Mouse (Mus musculus): ENCODE measurements at regions not wholly inside any gene's neighbourhood (a gene's known extent, or its start where the extent isn't known, plus 50 kb on each side); places are given as distances from the start of the nearest gene placed in this dataset.
A peak's percentile ranks its signal among the peaks of the same experiment; 100 is the strongest.

GRCm38 (mm10) chr12:25389202-25389601 is 292.3 kb upstream of the Id2 start:
- Histone ChIP-seq H3K9me3 (ENCODE audit: control insufficient read depth, low read length) (no peaks in the 10 kb centered on the region), H3K4me1 (ENCODE audit: control insufficient read depth, insufficient read depth, low read length) (no peaks in the 10 kb centered on the region), H3K9ac (ENCODE audit: low read depth, low read length) (no peak overlapping the region), H3K4me2 (replicated peaks; ENCODE audit: low read depth, low read length) (no peak overlapping the region), H3K27ac (ENCODE audit: low read depth, low read length) (no peak overlapping the region), H3K4me3 (ENCODE audit: low read length) (no peak overlapping the region), H3K27me3 (ENCODE audit: control insufficient read depth, insufficient read depth, low read length) (no peaks in the 10 kb centered on the region), H3K36me3 (ENCODE audit: control insufficient read depth, insufficient read depth, low read length) (no peaks in the 10 kb centered on the region)
- 66% methylated on average over 5 of the region's 5 CpGs for WGBS
- no peak for ATAC-seq (ENCODE audit: low FRiP score, low TSS enrichment)

- WGBS, result 48% methylated on average over 5 of the region's 5 CpGs
- H3K9ac ChIP-seq (ENCODE audit: low read depth, low read length), result no peak overlapping the region
These were observed 290.9 kb upstream of the Id2 start for GRCm38 (mm10) chr12:25387791-25388280.

GRCm38 (mm10) chr12:25382961-25383360 is 286.0 kb upstream of the Id2 start:
- Histone ChIP-seq H3K36me3 (ENCODE audit: control insufficient read depth, insufficient read depth, low read length) (no peaks in the 10 kb centered on the region), H3K27ac (ENCODE audit: low read depth, low read length) (no peak overlapping the region), H3K9me3 (ENCODE audit: control insufficient read depth, low read length) (no peaks in the 10 kb centered on the region), H3K4me3 (ENCODE audit: low read length) (no peak overlapping the region), H3K27me3 (ENCODE audit: control insufficient read depth, insufficient read depth, low read length) (no peaks in the 10 kb centered on the region), H3K4me1 (ENCODE audit: control insufficient read depth, insufficient read depth, low read length) (peaks cover 13% of the 10 kb centered on the region; the same call in 1 of the 2 replicates), H3K9ac (ENCODE audit: low read depth, low read length) (no peak overlapping the region), H3K4me2 (replicated peaks; ENCODE audit: low read depth, low read length) (no peak overlapping the region)
- WGBS, result 62% methylated on average over 6 of the region's 6 CpGs
- ATAC-seq (ENCODE audit: low FRiP score, low TSS enrichment), result no peak

More at GRCm38 (mm10) chr12:25387791-25388280, 290.9 kb upstream of the Id2 start:
- H3K27ac ChIP-seq (ENCODE audit: low read depth, low read length), result no peak overlapping the region
- H3K36me3 ChIP-seq (ENCODE audit: control insufficient read depth, insufficient read depth, low read length), result no peaks in the 10 kb centered on the region
- H3K4me1 ChIP-seq (ENCODE audit: control insufficient read depth, insufficient read depth, low read length), result no peaks in the 10 kb centered on the region
- H3K4me3 ChIP-seq (ENCODE audit: low read length), result no peak overlapping the region
- H3K9me3 ChIP-seq (ENCODE audit: control insufficient read depth, low read length), result no peaks in the 10 kb centered on the region
- H3K4me2 ChIP-seq (replicated peaks; ENCODE audit: low read depth, low read length), result no peak overlapping the region
- H3K27me3 ChIP-seq (ENCODE audit: control insufficient read depth, insufficient read depth, low read length), result no peaks in the 10 kb centered on the region
- ATAC-seq (ENCODE audit: low FRiP score, low TSS enrichment), result no peak

DNA sequence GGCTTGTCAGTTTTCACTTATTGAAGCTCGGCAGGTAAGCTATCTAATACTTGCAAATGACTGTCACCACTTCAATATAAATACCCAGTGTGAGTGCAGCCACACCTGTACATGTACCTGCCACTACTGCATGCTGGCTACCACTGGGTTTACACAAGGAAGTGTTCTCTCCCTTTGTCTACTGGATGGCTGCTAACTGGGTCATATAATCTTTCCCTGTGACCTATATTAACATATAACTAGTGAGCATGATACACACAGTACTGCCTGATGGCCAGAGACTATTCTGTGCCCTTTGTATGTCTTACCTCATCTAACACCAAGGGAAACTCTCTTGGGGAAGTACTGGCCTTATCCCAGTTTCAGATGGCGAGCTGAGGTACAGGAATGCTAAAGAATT is 285.5 kb upstream of the Id2 start:
- H3K9me3 ChIP-seq (ENCODE audit: control insufficient read depth, low read length), result no peaks in the 10 kb centered on the region
- 88% methylated on average over 2 of the region's 2 CpGs for WGBS
- H3K27me3 ChIP-seq (ENCODE audit: control insufficient read depth, insufficient read depth, low read length), result no peaks in the 10 kb centered on the region
- H3K36me3 ChIP-seq (ENCODE audit: control insufficient read depth, insufficient read depth, low read length), result no peaks in the 10 kb centered on the region
- ATAC-seq (ENCODE audit: low FRiP score, low TSS enrichment), result no peak
- no peak overlapping the region for H3K9ac ChIP-seq (ENCODE audit: low read depth, low read length)
- H3K4me3 ChIP-seq (ENCODE audit: low read length), result no peak overlapping the region
- H3K4me1 ChIP-seq (ENCODE audit: control insufficient read depth, insufficient read depth, low read length), result peaks cover 13% of the 10 kb centered on the region; the same call in 1 of the 2 replicates
- H3K4me2 ChIP-seq (replicated peaks; ENCODE audit: low read depth, low read length), result no peak overlapping the region
- H3K27ac ChIP-seq (ENCODE audit: low read depth, low read length), result no peak overlapping the region

- WGBS, result 12% methylated on average over 4 of the region's 4 CpGs
- ATAC-seq (ENCODE audit: low FRiP score, low TSS enrichment), result peak; percentile 79
- Histone ChIP-seq H3K4me2 (replicated peaks; ENCODE audit: low read depth, low read length) (no peak overlapping the region), H3K36me3 (ENCODE audit: control insufficient read depth, insufficient read depth, low read length) (no peaks in the 10 kb centered on the region), H3K4me3 (ENCODE audit: low read length) (no peak overlapping the region), H3K4me1 (ENCODE audit: control insufficient read depth, insufficient read depth, low read length) (peaks cover 14% of the 10 kb centered on the region; the same call in 1 of the 2 replicates), H3K27me3 (ENCODE audit: control insufficient read depth, insufficient read depth, low read length) (no peaks in the 10 kb centered on the region), H3K9ac (ENCODE audit: low read depth, low read length) (no peak overlapping the region), H3K27ac (ENCODE audit: low read depth, low read length) (peak overlapping the region; percentile 24; the same call in 1 of the 2 replicates), H3K9me3 (ENCODE audit: control insufficient read depth, low read length) (no peaks in the 10 kb centered on the region)
These were observed 284.7 kb upstream of the Id2 start for GRCm38 (mm10) chr12:25381619-25382018.

- Histone ChIP-seq H3K9me3 (ENCODE audit: control insufficient read depth, low read length) (no peaks in the 10 kb centered on the region), H3K36me3 (ENCODE audit: control insufficient read depth, insufficient read depth, low read length) (no peaks in the 10 kb centered on the region), H3K9ac (ENCODE audit: low read depth, low read length) (no peak overlapping the region), H3K27me3 (ENCODE audit: control insufficient read depth, insufficient read depth, low read length) (no peaks in the 10 kb centered on the region), H3K4me1 (ENCODE audit: control insufficient read depth, insufficient read depth, low read length) (peaks cover 17% of the 10 kb centered on the region; the same call in 1 of the 2 replicates), H3K4me2 (replicated peaks; ENCODE audit: low read depth, low read length) (no peak overlapping the region), H3K27ac (ENCODE audit: low read depth, low read length) (no peak overlapping the region), H3K4me3 (ENCODE audit: low read length) (no peak overlapping the region)
- 95% methylated on average over 3 of the region's 3 CpGs for WGBS
- no peak for ATAC-seq (ENCODE audit: low FRiP score, low TSS enrichment)
These were observed 283.1 kb upstream of the Id2 start for GRCm38 (mm10) chr12:25379996-25380395.

DNA sequence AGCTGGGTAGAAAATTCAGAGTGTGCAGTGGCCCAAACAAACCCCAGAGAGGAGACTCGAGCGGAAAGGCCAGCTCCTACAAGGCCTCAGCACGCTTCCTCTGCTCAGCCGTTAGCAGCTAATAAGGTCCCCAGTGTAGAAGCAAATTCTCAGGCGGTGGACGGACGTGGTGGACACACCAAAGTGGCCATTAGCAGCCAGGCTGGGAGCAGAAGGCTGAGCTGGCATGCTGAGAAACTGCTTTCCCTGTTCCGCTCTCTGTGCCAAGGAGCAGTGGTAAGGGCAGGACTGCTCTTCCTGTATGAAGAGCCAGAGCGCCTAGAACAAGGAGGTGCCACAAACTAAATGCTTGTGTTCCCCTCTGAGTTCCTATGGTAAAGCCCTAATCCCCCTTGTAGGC is 282.1 kb upstream of the Id2 start:
- no peaks in the 10 kb centered on the region for H3K27me3 ChIP-seq (ENCODE audit: control insufficient read depth, insufficient read depth, low read length)
- H3K4me3 ChIP-seq (ENCODE audit: low read length), result no peak overlapping the region
- no peaks in the 10 kb centered on the region for H3K36me3 ChIP-seq (ENCODE audit: control insufficient read depth, insufficient read depth, low read length)
- 70% methylated on average over 9 of the region's 9 CpGs for WGBS
- no peak overlapping the region for H3K27ac ChIP-seq (ENCODE audit: low read depth, low read length)
- H3K4me1 ChIP-seq (ENCODE audit: control insufficient read depth, insufficient read depth, low read length), result peaks cover 17% of the 10 kb centered on the region; the same call in 1 of the 2 replicates
- H3K9me3 ChIP-seq (ENCODE audit: control insufficient read depth, low read length), result no peaks in the 10 kb centered on the region
- no peak overlapping the region for H3K4me2 ChIP-seq (replicated peaks; ENCODE audit: low read depth, low read length)
- no peak overlapping the region for H3K9ac ChIP-seq (ENCODE audit: low read depth, low read length)
- ATAC-seq (ENCODE audit: low FRiP score, low TSS enrichment), result no peak

DNA sequence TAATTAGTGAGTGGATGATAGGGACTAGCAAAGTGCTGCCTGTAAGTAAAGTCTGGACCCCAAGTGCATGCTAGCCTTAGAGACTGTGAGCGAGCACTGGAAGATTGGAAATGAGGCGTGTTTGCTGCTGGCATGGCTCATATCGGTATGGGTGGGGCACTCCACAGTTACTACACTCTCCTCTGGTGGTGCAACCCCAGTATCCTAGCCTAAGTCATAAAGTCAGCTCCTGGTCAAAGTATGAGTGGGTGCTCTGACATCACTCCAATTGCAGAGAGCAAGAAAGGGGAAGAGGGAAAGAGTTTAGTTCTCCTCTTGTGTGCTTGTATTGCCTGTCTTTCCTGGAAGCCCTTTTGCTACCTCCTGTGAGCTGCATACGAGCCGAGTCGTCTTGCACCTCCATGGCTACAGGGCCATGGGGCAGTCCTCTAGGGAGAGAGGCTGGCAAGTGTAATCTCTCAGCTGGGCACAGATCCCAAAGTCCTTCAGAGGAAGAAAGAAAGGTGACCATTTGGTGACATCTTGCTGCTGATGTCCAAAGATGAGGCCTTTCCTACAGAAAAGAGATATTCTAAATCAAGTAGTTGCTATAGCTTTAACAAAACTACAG is 281.2 kb upstream of the Id2 start:
- no peak overlapping the region for H3K27ac ChIP-seq (ENCODE audit: low read depth, low read length)
- H3K27me3 ChIP-seq (ENCODE audit: control insufficient read depth, insufficient read depth, low read length), result no peaks in the 10 kb centered on the region
- WGBS, result 73% methylated on average over 6 of the region's 6 CpGs
- no peak overlapping the region for H3K4me2 ChIP-seq (replicated peaks; ENCODE audit: low read depth, low read length)
- H3K9me3 ChIP-seq (ENCODE audit: control insufficient read depth, low read length), result no peaks in the 10 kb centered on the region
- no peak for ATAC-seq (ENCODE audit: low FRiP score, low TSS enrichment)
- H3K4me3 ChIP-seq (ENCODE audit: low read length), result no peak overlapping the region
- H3K9ac ChIP-seq (ENCODE audit: low read depth, low read length), result no peak overlapping the region
- H3K4me1 ChIP-seq (ENCODE audit: control insufficient read depth, insufficient read depth, low read length), result peaks cover 17% of the 10 kb centered on the region; the same call in 1 of the 2 replicates
- H3K36me3 ChIP-seq (ENCODE audit: control insufficient read depth, insufficient read depth, low read length), result no peaks in the 10 kb centered on the region

GRCm38 (mm10) chr12:25376451-25376850 is 279.5 kb upstream of the Id2 start:
- H3K4me3 ChIP-seq (ENCODE audit: low read length), result no peak overlapping the region
- WGBS, result 78% methylated on average over 8 of the region's 8 CpGs
- H3K36me3 ChIP-seq (ENCODE audit: control insufficient read depth, insufficient read depth, low read length), result no peaks in the 10 kb centered on the region
- H3K9me3 ChIP-seq (ENCODE audit: control insufficient read depth, low read length), result no peaks in the 10 kb centered on the region
- no peak overlapping the region for H3K9ac ChIP-seq (ENCODE audit: low read depth, low read length)
- H3K27ac ChIP-seq (ENCODE audit: low read depth, low read length), result no peak overlapping the region
- H3K4me1 ChIP-seq (ENCODE audit: control insufficient read depth, insufficient read depth, low read length), result 0 out of 2 replicates have a peak, but pooled peaks cover 8% of the 10 kb centered on the region
- H3K27me3 ChIP-seq (ENCODE audit: control insufficient read depth, insufficient read depth, low read length), result no peaks in the 10 kb centered on the region
- H3K4me2 ChIP-seq (replicated peaks; ENCODE audit: low read depth, low read length), result no peak overlapping the region
- ATAC-seq (ENCODE audit: low FRiP score, low TSS enrichment), result no peak
